Mouse (Mus musculus) megakaryocyte, embryonic 14.5 days (primary cell): ENCODE results near the gene Ddx27.

Source experiments
- FLI1 ChIP-seq: IDR thresholded peaks from 2 replicates; pipeline ENCODE4 v1.6.1; 2012; ENCODE audit warnings: low read length, inconsistent platforms, mixed read lengths
- GATA1 ChIP-seq: IDR thresholded peaks from 3 replicates; pipeline ENCODE4 v1.6.1; 2012; ENCODE audit warnings: mixed read lengths, low read length, inconsistent platforms, borderline replicate concordance

DNA sequence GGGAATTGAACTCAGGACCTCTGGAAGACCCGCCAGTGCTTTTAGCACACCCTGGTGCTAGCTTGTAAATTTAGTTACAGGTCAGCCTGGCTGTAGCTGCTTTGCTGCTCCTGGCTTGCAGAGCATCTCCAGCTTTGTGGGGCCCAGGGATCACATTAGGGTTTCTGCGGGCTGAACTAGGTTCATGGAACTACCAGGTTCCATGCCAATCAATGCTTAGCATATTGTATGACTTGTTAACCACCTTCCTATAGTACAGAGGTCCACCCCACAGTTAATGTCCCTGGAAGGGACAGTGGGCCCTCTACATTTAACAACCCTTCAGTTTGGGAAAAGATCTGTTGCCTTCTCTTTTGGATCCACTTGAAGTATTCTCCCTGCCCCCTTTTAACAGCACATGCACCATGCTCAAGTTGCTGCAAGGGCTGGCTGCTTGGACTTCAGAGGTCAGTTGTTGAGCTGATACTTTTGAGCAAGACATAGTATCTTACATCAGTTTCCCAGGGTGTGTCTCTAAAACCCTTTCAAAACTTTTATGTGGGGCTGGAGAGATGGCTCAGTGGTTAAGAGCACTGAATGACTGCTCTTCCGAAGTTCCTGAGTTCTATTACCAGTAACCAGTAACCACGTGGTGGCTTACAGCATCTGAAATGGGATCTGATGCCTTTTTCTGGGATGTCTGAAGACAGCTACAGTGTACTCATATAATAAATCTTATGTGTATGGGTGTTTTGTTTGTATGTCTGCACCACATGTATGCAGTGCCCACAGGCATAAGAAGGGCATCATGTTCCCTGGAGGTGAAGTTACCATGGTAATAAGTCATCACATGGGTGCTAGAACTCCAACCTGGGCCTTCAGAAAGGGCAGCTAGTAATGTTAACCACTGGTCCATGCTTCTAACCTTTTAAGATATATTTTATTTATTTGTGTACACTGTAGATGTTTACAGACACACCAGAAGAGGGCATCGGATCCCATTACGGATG is 51.8 kb downstream of the Ddx27 start:
- TF ChIP-seq GATA1 (no peak), FLI1 (no peak)
